Mouse (Mus musculus) kidney, adult 2 months (tissue): ENCODE measurements around the gene Dock4. TPM values are rescaled to one million over a fixed set of nuclear protein-coding genes. Genes with fewer than 3 reads are reported as not detected.

Experiments
- DNase-seq: peaks from one replicate; pipeline ENCODE4 v3.0.0; 2021
- H3K27ac ChIP-seq: fragments of 200-500 bp; 2 replicates; pipeline ENCODE4 v1.5.1; 2012; ENCODE audit warnings: low read depth, low read length, control low read depth, inconsistent platforms; ENCODE audit not compliant: insufficient read depth
- H3K27me3 ChIP-seq: fragments of 200-500 bp; replicated peaks from 2 replicates; pipeline ENCODE4 v1.6.1; 2012; ENCODE audit warnings: mild to moderate bottlenecking, moderate library complexity, low read length, inconsistent platforms; ENCODE audit not compliant: control insufficient read depth, insufficient read depth
- H3K36me3 ChIP-seq: fragments of 200-500 bp; 2 replicates; pipeline ENCODE4 v1.6.1; 2012; ENCODE audit warnings: mild to moderate bottlenecking, moderate library complexity, low read length, inconsistent platforms; ENCODE audit not compliant: control insufficient read depth, insufficient read depth
- H3K4me1 ChIP-seq: fragments of 200-500 bp; 2 replicates; pipeline ENCODE4 v1.6.1; 2011; ENCODE audit warnings: low read length; ENCODE audit not compliant: control insufficient read depth, insufficient read depth
- H3K4me3 ChIP-seq: fragments of 200-500 bp; 2 replicates; pipeline ENCODE4 v1.5.1; 2011; ENCODE audit warnings: mild to moderate bottlenecking, low read depth, low read length, control low read depth; ENCODE audit not compliant: insufficient read depth
- CTCF ChIP-seq: fragments of 200-500 bp; conservative IDR thresholded peaks from 2 replicates; pipeline ENCODE4 v1.5.1; 2011; ENCODE audit warnings: low read depth, mild to moderate bottlenecking, control low read depth, low read length, moderate library complexity, mixed read lengths; ENCODE audit not compliant: insufficient read depth, insufficient read length
- POLR2A ChIP-seq: fragments of 200-500 bp; IDR thresholded peaks from one replicate; pipeline ENCODE4 v1.6.1; 2011; ENCODE audit warnings: low read depth, low read length, control low read depth
- WGBS: fragments of 180-500 bp; shearing (Covaris S2); methylation state at CpG from one replicate; pipeline ENCODE4 v1.1.7; 2018; 5-methylcytosine and 5-hydroxymethylcytosine counted together
- polyA plus RNA-seq: library from polyadenylated mRNA; depleted of rRNA; stranded (reverse); fragments of >200 nt; gene quantifications from 2 replicates; pipeline ENCODE4 v1.2.3, GENCODE M21; 2012

Dock4 gene
- polyA plus RNA-seq, 1 experiment: 4.1 TPM

DNA sequence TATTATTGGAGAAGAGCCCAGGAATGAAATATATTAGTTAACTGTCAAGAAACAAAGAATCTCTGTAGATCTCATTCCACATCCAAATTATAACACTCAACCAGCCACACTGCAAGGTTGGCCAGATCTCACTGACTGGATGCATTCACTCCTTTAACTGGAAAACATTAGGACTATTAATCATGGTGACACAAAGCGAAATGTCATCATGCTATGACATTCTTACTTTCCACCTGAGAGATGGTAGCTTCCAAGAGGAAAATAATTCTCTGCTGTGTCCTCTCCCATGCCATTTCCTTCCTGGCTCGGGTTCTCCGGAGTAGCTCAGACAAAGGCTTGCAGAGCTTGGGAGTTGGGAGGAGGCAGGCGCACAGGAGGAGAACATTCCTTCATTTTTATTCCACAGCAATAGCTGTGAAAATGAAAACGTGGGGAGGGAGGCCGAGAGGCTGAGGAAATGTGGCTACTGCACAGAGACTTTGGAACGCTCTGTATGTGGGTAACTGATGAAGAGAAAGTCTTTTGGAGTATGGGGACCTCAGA lies 17.0 kb downstream of the Dock4 start:
- H3K36me3 ChIP-seq: no peaks in the 10 kb centered on the region
- no peak overlapping the region for H3K27ac ChIP-seq
- no peaks in the 10 kb centered on the region for H3K27me3 ChIP-seq
- peak; percentile 65 for DNase-seq
- no peak overlapping the region for H3K4me3 ChIP-seq
- 0 out of 2 replicates have a peak, but pooled peaks cover 17% of the 10 kb centered on the region for H3K4me1 ChIP-seq
- WGBS: 54% methylated on average over 7 of the region's 7 CpGs
- no peak for TF ChIP-seq POLR2A
- no peak for TF ChIP-seq CTCF

- Histone ChIP-seq H3K4me1 (0 out of 2 replicates have a peak, but pooled peaks cover 17% of the 10 kb centered on the region), H3K27me3 (no peaks in the 10 kb centered on the region), H3K27ac (no peak overlapping the region; the same call in 1 of the 2 replicates), H3K36me3 (no peaks in the 10 kb centered on the region), H3K4me3 (no peak overlapping the region)
- no peak for TF ChIP-seq CTCF
- no peak for TF ChIP-seq POLR2A
- 70% methylated on average over 2 of the region's 2 CpGs for WGBS
- no peak for DNase-seq
These were observed 18.1 kb downstream of the Dock4 start for GRCm38 (mm10) chr12:40463828-40464227.

- no peak for TF ChIP-seq POLR2A
- TF ChIP-seq CTCF: no peak
- no peaks in the 10 kb centered on the region for H3K27me3 ChIP-seq
- no peaks in the 10 kb centered on the region for H3K36me3 ChIP-seq
- no peak overlapping the region for H3K4me3 ChIP-seq
- H3K4me1 ChIP-seq: 0 out of 2 replicates have a peak, but pooled peaks cover 17% of the 10 kb centered on the region
- DNase-seq: no peak
- WGBS: 72% methylated on average over 6 of the region's 6 CpGs
- no peak overlapping the region for H3K27ac ChIP-seq
These were observed 18.5 kb downstream of the Dock4 start for GRCm38 (mm10) chr12:40464282-40464681.

GRCm38 (mm10) chr12:40468235-40468634 lies 22.5 kb downstream of the Dock4 start:
- 83% methylated on average over 4 of the region's 4 CpGs for WGBS
- 0 out of 2 replicates have a peak, but pooled peaks cover 12% of the 10 kb centered on the region for H3K4me1 ChIP-seq
- H3K27me3 ChIP-seq: no peaks in the 10 kb centered on the region
- H3K4me3 ChIP-seq: no peak overlapping the region
- H3K36me3 ChIP-seq: no peaks in the 10 kb centered on the region
- no peak for DNase-seq
- no peak overlapping the region for H3K27ac ChIP-seq
- TF ChIP-seq CTCF (no peak), POLR2A (no peak)

- no peak overlapping the region for H3K27ac ChIP-seq
- DNase-seq: no peak
- TF ChIP-seq POLR2A (no peak), CTCF (no peak)
- H3K4me1 ChIP-seq: 0 out of 2 replicates have a peak, but pooled peaks cover 11% of the 10 kb centered on the region
- H3K36me3 ChIP-seq: no peaks in the 10 kb centered on the region
- H3K4me3 ChIP-seq: no peak overlapping the region
- WGBS: 85% methylated on average over 5 of the region's 5 CpGs
- H3K27me3 ChIP-seq: no peaks in the 10 kb centered on the region
These were observed 23.3 kb downstream of the Dock4 start for GRCm38 (mm10) chr12:40469009-40469408.

DNA sequence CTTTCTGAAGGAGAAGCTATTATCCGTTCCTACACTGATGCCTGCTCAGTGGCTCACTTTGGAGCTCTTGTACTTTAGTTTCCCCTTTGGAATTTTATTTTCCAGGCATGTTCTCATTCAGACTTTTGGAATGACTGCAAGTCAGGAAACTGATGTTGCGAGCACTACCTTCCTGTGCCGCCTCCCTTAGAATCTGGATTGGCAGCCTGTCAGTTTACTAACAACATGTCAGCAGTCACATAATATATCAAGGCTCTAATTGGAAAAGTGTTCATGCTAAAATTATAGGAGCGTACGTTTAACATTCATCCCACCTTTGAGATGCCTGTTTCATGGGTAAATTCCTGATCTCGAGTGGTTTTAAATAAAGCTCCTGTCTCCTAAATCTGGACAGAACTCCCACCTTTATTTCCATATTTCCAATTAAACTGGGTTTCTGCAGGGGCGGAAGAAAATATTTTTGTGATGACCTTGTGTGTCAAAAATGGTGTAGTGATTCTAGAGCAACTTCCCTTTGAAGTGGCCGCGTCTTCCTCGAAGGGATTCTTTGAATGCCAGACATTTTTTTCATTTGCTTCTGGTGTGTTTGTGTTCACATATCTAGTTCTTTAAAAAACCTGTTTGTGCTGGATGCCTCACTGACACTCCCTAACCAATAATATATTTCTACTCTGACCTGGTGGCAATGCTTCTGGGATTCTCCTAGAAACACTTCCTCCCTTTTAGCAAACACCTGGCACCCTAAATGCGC lies 26.1 kb downstream of the Dock4 start:
- H3K36me3 ChIP-seq: no peaks in the 10 kb centered on the region
- no peaks in the 10 kb centered on the region for H3K27me3 ChIP-seq
- WGBS: 38% methylated on average over 11 of the region's 11 CpGs
- TF ChIP-seq POLR2A: no peak
- no peak for TF ChIP-seq CTCF
- 0 out of 2 replicates have a peak, but pooled peaks cover 5% of the 10 kb centered on the region for H3K4me1 ChIP-seq
- peak overlapping the region; percentile 24 for H3K4me3 ChIP-seq
- DNase-seq: peak; percentile 44
- peak overlapping the region; percentile 23 for H3K27ac ChIP-seq

DNA sequence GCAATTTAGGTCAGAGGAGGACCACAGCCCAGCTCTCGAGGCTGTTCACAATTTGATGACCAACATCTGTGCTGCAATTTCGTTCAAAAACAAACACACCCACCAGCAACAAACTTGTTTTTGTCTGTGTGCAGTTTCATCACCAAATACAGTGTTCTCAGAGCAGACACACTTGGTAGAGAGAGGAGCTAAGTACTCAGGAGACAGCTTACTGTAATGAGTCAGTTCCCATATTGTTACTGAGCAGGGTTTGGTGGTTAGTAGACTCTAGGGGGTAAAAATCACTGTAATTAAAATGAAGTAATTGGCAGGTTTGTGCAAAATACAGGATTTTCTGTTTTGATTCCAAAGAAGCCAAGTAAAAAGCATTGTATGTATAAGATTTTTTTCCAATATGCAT lies 28.0 kb downstream of the Dock4 start:
- no peak overlapping the region for H3K27ac ChIP-seq

More for the DNA sequence above, 28.0 kb downstream of the Dock4 start:
- Histone ChIP-seq H3K36me3 (no peaks in the 10 kb centered on the region), H3K27me3 (no peaks in the 10 kb centered on the region), H3K4me3 (no peak overlapping the region), H3K4me1 (peaks cover 8% of the 10 kb centered on the region; the same call in 1 of the 2 replicates)
- DNase-seq: no peak
- TF ChIP-seq CTCF (no peak), POLR2A (no peak)
- WGBS: 60% methylated on average over 2 of the region's 2 CpGs
